Mouse (Mus musculus) heart, adult 2 months (tissue): ENCODE data around the gene Hdgf. TPM values are rescaled to one million over a fixed set of nuclear protein-coding genes. Genes with fewer than 3 reads are reported as not detected.

Experiments
- DNase-seq, 2 experiments: peaks; one replicate each; pipeline ENCODE4 v3.0.0; 2021
- H3K27ac ChIP-seq: fragments of 200-600 bp; 2 replicates; pipeline ENCODE4 v1.8.1; 2022
- H3K27me3 ChIP-seq: fragments of 200-500 bp; 2 replicates; pipeline ENCODE4 v1.6.1; 2012; ENCODE audit warnings: mild to moderate bottlenecking, low read length, inconsistent platforms, mixed read lengths; ENCODE audit not compliant: control insufficient read depth, insufficient read depth
- H3K36me3 ChIP-seq: fragments of 200-500 bp; 2 replicates; pipeline ENCODE4 v1.6.1; 2012; ENCODE audit warnings: low read length, inconsistent platforms; ENCODE audit not compliant: control insufficient read depth, insufficient read depth
- H3K4me1 ChIP-seq: fragments of 200-500 bp; 2 replicates; pipeline ENCODE4 v1.6.1; 2011; ENCODE audit warnings: low read length; ENCODE audit not compliant: control insufficient read depth, insufficient read depth
- H3K4me3 ChIP-seq: fragments of 200-600 bp; 2 replicates; pipeline ENCODE4 v1.8.1; 2022
- H3K79me2 ChIP-seq: fragments of 200-500 bp; replicated peaks from 2 replicates; pipeline ENCODE4 v1.6.1; 2012; ENCODE audit warnings: mild to moderate bottlenecking, inconsistent platforms, low read length, moderate library complexity, mixed read lengths; ENCODE audit not compliant: control insufficient read depth, insufficient read depth
- H3K9ac ChIP-seq: fragments of 200-500 bp; 2 replicates; pipeline ENCODE4 v1.6.1; 2012; ENCODE audit warnings: low read depth, mild to moderate bottlenecking, control low read depth, inconsistent platforms, low read length, mixed read lengths
- CTCF ChIP-seq: fragments of 200-600 bp; IDR thresholded peaks from 2 replicates; pipeline ENCODE4 v1.8.1; 2022; ENCODE audit warnings: antibody characterized with exemption, mild to moderate bottlenecking, moderate library complexity
- EP300 ChIP-seq: fragments of 200-500 bp; IDR thresholded peaks from 2 replicates; pipeline ENCODE4 v1.6.1; 2011; ENCODE audit warnings: low read depth, low read length, control low read depth; ENCODE audit not compliant: insufficient read depth
- POLR2A ChIP-seq: fragments of 200-500 bp; IDR thresholded peaks from 2 replicates; pipeline ENCODE4 v1.6.1; 2011; ENCODE audit warnings: mild to moderate bottlenecking, low read depth, low read length, control low read depth; ENCODE audit not compliant: insufficient read depth
- WGBS: fragments of 180-500 bp; shearing (Covaris S2); methylation state at CpG from one replicate; pipeline ENCODE4 v1.1.7; 2018; 5-methylcytosine and 5-hydroxymethylcytosine counted together
- intact Hi-C: fragments of 180-260 bp; cut with DNase I; formaldehyde crosslinking; loops from one replicate; pipeline ENCODE4 v1.15.1; 2025
- polyA plus RNA-seq: library from polyadenylated mRNA; depleted of rRNA; stranded (reverse); fragments of >200 nt; gene quantifications from 2 replicates; pipeline ENCODE4 v1.2.3, GENCODE M21; 2012
- total RNA-seq, 2 experiments: library from RNA; stranded (reverse); gene quantifications; 2 replicates each; pipeline ENCODE4 v1.2.3; 2021

Gene Hdgf
- total and polyA plus RNA-seq, 3 experiments, result 61.6 to 125 (median 106) TPM

- TF ChIP-seq POLR2A, result no peak
- no peak for TF ChIP-seq EP300
- TF ChIP-seq CTCF, result no peak
- no peaks in the 10 kb centered on the region for H3K27me3 ChIP-seq
- H3K27ac ChIP-seq, result no peak overlapping the region
- H3K4me3 ChIP-seq, result no peak overlapping the region
- WGBS, result 76% methylated on average over 7 of the region's 7 CpGs
- peaks cover 6% of the 10 kb centered on the region; the same call in 1 of the 2 replicates for H3K79me2 ChIP-seq
- H3K36me3 ChIP-seq, result no peaks in the 10 kb centered on the region; the same call in 1 of the 2 replicates
- DNase-seq, result no peak
- peaks cover 15% of the 10 kb centered on the region for H3K4me1 ChIP-seq
- intact Hi-C loops, result no loop called here
- H3K9ac ChIP-seq, result no peak overlapping the region
Measured at GRCm38 (mm10) chr3:87913491-87913890, 7.4 kb downstream of the Hdgf start.

- Histone ChIP-seq H3K4me1 (peaks cover 11% of the 10 kb centered on the region), H3K36me3 (no peaks in the 10 kb centered on the region; the same call in 1 of the 2 replicates), H3K9ac (no peak overlapping the region), H3K27ac (no peak overlapping the region), H3K4me3 (no peak overlapping the region), H3K79me2 (peaks cover 6% of the 10 kb centered on the region; the same call in 1 of the 2 replicates), H3K27me3 (no peaks in the 10 kb centered on the region)
- 90% methylated on average over 10 of the region's 10 CpGs for WGBS
- no peak for DNase-seq
- TF ChIP-seq CTCF, result no peak
- no peak for TF ChIP-seq EP300
- TF ChIP-seq POLR2A, result no peak
- intact Hi-C loops, result no loop called here
Measured at GRCm38 (mm10) chr3:87913891-87914290, 7.8 kb downstream of the Hdgf start.

- no peak for TF ChIP-seq POLR2A
- TF ChIP-seq CTCF, result peak; percentile 8; the same call in 1 of the 2 replicates
- TF ChIP-seq EP300, result no peak
- WGBS, result 90% methylated on average over 1 of the region's 1 CpGs
- Histone ChIP-seq H3K9ac (no peak overlapping the region), H3K36me3 (0 out of 2 replicates have a peak, but pooled peaks cover 2% of the 10 kb centered on the region), H3K4me1 (no peaks in the 10 kb centered on the region; the same call in 1 of the 2 replicates), H3K4me3 (no peak overlapping the region), H3K79me2 (no peaks in the 10 kb centered on the region; the same call in 1 of the 2 replicates), H3K27me3 (no peaks in the 10 kb centered on the region), H3K27ac (no peak overlapping the region)
- intact Hi-C loops, result no loop called here
- no peak for DNase-seq
Measured at GRCm38 (mm10) chr3:87916990-87917389, 10.9 kb downstream of the Hdgf start.

- H3K9ac ChIP-seq, result no peak overlapping the region
- no peaks in the 10 kb centered on the region for H3K27me3 ChIP-seq
- WGBS, result 95% methylated on average over 1 of the region's 1 CpGs
- H3K4me1 ChIP-seq, result no peaks in the 10 kb centered on the region
- H3K79me2 ChIP-seq, result no peaks in the 10 kb centered on the region
- 0 out of 2 replicates have a peak, but pooled peaks cover 2% of the 10 kb centered on the region for H3K36me3 ChIP-seq
- no peak overlapping the region for H3K4me3 ChIP-seq
- no peak overlapping the region for H3K27ac ChIP-seq
- DNase-seq, result no peak
- no peak for TF ChIP-seq EP300
- no peak for TF ChIP-seq POLR2A
- TF ChIP-seq CTCF, result no peak
- intact Hi-C loops, result loop anchor here (2.0 kb wide), 1 partner anchor 32 kb away; no protein-coding TSS in a partner anchor
Measured at GRCm38 (mm10) chr3:87918551-87918950, 12.4 kb downstream of the Hdgf start.

- Histone ChIP-seq H3K27me3 (no peaks in the 10 kb centered on the region), H3K79me2 (no peaks in the 10 kb centered on the region), H3K27ac (peak within 1 kb of the TSS; percentile 85), H3K36me3 (0 out of 2 replicates have a peak, but pooled peaks cover 2% of the 10 kb centered on the region), H3K9ac (peak within 1 kb of the TSS; percentile 60), H3K4me3 (peak within 1 kb of the TSS; percentile 82), H3K4me1 (no peaks in the 10 kb centered on the region)
- TF ChIP-seq EP300 (peak; percentile 70; the same call in 1 of the 2 replicates), POLR2A (peak; percentile 89), CTCF (no peak; the same call in 1 of the 2 replicates)
- DNase-seq, result peak; percentile 70 to 86
- WGBS, result under 1% methylated on average over 30 of the region's 30 CpGs
- intact Hi-C loops, result loop anchor here (2.0 kb wide), 1 partner anchor 33 kb away; no protein-coding TSS in a partner anchor
Measured at GRCm38 (mm10) chr3:87919336-87920108, 13.4 kb downstream of the Hdgf start, which contains the start of gene Mrpl24. TSS of gene Mrpl24 (plus strand) at chr3:87919506.
